Mouse (Mus musculus): ENCODE measurements around the gene Olr1. TPM values are rescaled to one million over a fixed set of nuclear protein-coding genes. Genes with fewer than 3 reads are reported as not detected.
"Not testable (repeated sequence)": the region's sequence is repeated elsewhere in the genome, so short reads cannot be mapped to it uniquely, and the experiment has no call there.

Olr1 gene
- polyA plus RNA-seq, 1 experiment from 2014 or later: not detected

- WGBS: 92% methylated on average over 10 of the region's 10 CpGs
- H3K9me3 ChIP-seq (ENCODE audit: control insufficient read depth, low read length): no peaks in the 10 kb centered on the region
- no peak overlapping the region for H3K9ac ChIP-seq (ENCODE audit: low read length)
- H3K4me3 ChIP-seq (ENCODE audit: low read depth, low read length): no peak overlapping the region
- no peaks in the 10 kb centered on the region for H3K27me3 ChIP-seq (ENCODE audit: control insufficient read depth, insufficient read depth, low read length)
- no peaks in the 10 kb centered on the region for H3K36me3 ChIP-seq (ENCODE audit: control insufficient read depth, insufficient read depth, low read length)
- H3K4me1 ChIP-seq (ENCODE audit: control insufficient read depth, insufficient read depth, low read length): no peaks in the 10 kb centered on the region
- no peak for DNase-seq (ENCODE audit: low spot score)
- H3K4me2 ChIP-seq (ENCODE audit: low read depth): no peak overlapping the region
- H3K27ac ChIP-seq (ENCODE audit: low read depth, low read length): no peak overlapping the region
- no peak for ATAC-seq (ENCODE audit: insufficient read depth, low FRiP score, low TSS enrichment)
Observed at GRCm38 (mm10) chr6:129516388-129516787, 9.4 kb upstream of the Olr1 start.

DNA sequence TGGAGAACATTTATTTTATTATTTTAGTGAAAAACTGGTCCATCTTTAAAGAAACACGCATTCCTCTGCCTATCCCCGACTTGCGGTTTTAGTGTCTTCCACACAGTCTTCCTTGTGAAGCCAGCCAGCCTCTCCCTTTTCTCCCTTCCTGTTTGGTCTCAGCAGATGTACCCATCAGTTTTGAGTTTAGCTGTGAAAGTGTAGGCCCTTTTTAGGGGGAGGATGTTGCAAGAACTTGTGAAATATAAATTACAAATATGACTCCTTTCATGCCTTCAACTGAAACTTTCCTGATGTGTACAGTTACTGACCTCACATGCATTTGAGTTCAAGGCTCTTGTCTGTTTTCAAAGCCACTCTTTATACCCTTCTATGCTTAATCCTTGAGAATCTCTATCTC is 8.1 kb upstream of the Olr1 start:
- DNase-seq (ENCODE audit: low spot score): no peak
- Histone ChIP-seq H3K27me3 (ENCODE audit: control insufficient read depth, insufficient read depth, low read length) (no peaks in the 10 kb centered on the region), H3K36me3 (ENCODE audit: control insufficient read depth, insufficient read depth, low read length) (no peaks in the 10 kb centered on the region), H3K4me1 (ENCODE audit: control insufficient read depth, insufficient read depth, low read length) (no peaks in the 10 kb centered on the region), H3K9ac (ENCODE audit: low read length) (no peak overlapping the region), H3K4me2 (ENCODE audit: low read depth) (no peak overlapping the region), H3K9me3 (ENCODE audit: control insufficient read depth, low read length) (no peaks in the 10 kb centered on the region), H3K27ac (ENCODE audit: low read depth, low read length) (no peak overlapping the region), H3K4me3 (ENCODE audit: low read depth, low read length) (no peak overlapping the region)
- ATAC-seq (ENCODE audit: insufficient read depth, low FRiP score, low TSS enrichment): no peak
- WGBS: 93% methylated on average over 3 of the region's 3 CpGs

DNA sequence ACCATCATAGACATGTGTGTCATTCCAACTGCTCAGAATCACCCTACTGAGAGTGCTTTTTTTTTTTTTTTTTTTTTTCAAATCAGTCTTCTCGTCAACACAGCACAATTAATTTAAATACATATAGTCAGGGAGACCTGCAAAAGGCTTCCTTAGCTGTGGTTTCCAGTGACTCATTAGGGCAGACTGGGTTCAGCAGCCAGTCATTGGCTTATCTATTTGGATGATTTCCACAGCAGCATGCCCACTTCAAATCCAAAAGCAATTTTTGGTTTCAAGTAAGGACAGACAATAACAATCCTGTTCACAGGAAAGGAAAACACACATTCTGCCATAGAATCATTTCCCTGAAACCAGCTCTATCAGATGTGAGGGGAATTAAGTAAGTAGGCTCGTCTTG is 7.4 kb upstream of the Olr1 start:
- DNase-seq (ENCODE audit: low spot score) (no peak), ATAC-seq (ENCODE audit: insufficient read depth, low FRiP score, low TSS enrichment) (no peak)
- WGBS: 76% methylated on average over 2 of the region's 2 CpGs
- no peak overlapping the region for H3K9ac ChIP-seq (ENCODE audit: low read length)
- H3K4me1 ChIP-seq (ENCODE audit: control insufficient read depth, insufficient read depth, low read length): no peaks in the 10 kb centered on the region
- no peak overlapping the region for H3K4me2 ChIP-seq (ENCODE audit: low read depth)
- H3K36me3 ChIP-seq (ENCODE audit: control insufficient read depth, insufficient read depth, low read length): no peaks in the 10 kb centered on the region
- no peak overlapping the region for H3K27ac ChIP-seq (ENCODE audit: low read depth, low read length)
- no peak overlapping the region for H3K4me3 ChIP-seq (ENCODE audit: low read depth, low read length)
- H3K27me3 ChIP-seq (ENCODE audit: control insufficient read depth, insufficient read depth, low read length): no peaks in the 10 kb centered on the region
- H3K9me3 ChIP-seq (ENCODE audit: control insufficient read depth, low read length): no peaks in the 10 kb centered on the region

DNA sequence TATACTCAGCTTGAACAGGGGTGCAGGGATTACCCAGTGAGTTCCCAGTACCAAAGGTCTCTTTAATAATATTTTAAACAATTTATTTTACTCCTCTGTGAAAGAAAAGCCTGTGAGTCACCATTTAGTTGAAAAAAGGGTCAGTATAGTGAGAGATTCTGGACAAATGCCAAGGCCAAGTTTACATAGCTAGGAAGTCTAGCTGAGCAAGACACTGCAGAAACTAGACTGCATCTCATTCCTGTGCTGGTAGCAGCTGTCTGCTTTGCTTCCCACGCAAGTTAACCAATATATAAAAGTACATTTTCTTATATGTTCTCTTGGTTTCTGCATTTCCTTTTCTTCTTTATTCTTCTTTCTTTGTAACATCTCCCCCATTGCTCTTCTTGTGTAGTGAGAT is 6.4 kb upstream of the Olr1 start:
- no peaks in the 10 kb centered on the region for H3K27me3 ChIP-seq (ENCODE audit: control insufficient read depth, insufficient read depth, low read length)
- no peaks in the 10 kb centered on the region for H3K4me1 ChIP-seq (ENCODE audit: control insufficient read depth, insufficient read depth, low read length)
- no peaks in the 10 kb centered on the region for H3K9me3 ChIP-seq (ENCODE audit: control insufficient read depth, low read length)
- no peak for ATAC-seq (ENCODE audit: insufficient read depth, low FRiP score, low TSS enrichment)
- no peak overlapping the region for H3K4me3 ChIP-seq (ENCODE audit: low read depth, low read length)
- 74% methylated on average over 1 of the region's 1 CpGs for WGBS
- H3K4me2 ChIP-seq (ENCODE audit: low read depth): no peak overlapping the region
- DNase-seq (ENCODE audit: low spot score): no peak
- no peak overlapping the region for H3K9ac ChIP-seq (ENCODE audit: low read length)
- H3K27ac ChIP-seq (ENCODE audit: low read depth, low read length): no peak overlapping the region
- H3K36me3 ChIP-seq (ENCODE audit: control insufficient read depth, insufficient read depth, low read length): no peaks in the 10 kb centered on the region

GRCm38 (mm10) chr6:129512868-129513267 is 5.9 kb upstream of the Olr1 start:
- Histone ChIP-seq H3K9me3 (ENCODE audit: control insufficient read depth, low read length) (no peaks in the 10 kb centered on the region), H3K4me2 (ENCODE audit: low read depth) (no peak overlapping the region), H3K4me1 (ENCODE audit: control insufficient read depth, insufficient read depth, low read length) (no peaks in the 10 kb centered on the region), H3K4me3 (ENCODE audit: low read depth, low read length) (no peak overlapping the region), H3K9ac (ENCODE audit: low read length) (no peak overlapping the region), H3K27ac (ENCODE audit: low read depth, low read length) (no peak overlapping the region), H3K36me3 (ENCODE audit: control insufficient read depth, insufficient read depth, low read length) (no peaks in the 10 kb centered on the region), H3K27me3 (ENCODE audit: control insufficient read depth, insufficient read depth, low read length) (no peaks in the 10 kb centered on the region)
- WGBS: 54% methylated on average over 8 of the region's 8 CpGs
- ATAC-seq (ENCODE audit: insufficient read depth, low FRiP score, low TSS enrichment) (no peak), DNase-seq (ENCODE audit: low spot score) (peak; percentile 33)

DNA sequence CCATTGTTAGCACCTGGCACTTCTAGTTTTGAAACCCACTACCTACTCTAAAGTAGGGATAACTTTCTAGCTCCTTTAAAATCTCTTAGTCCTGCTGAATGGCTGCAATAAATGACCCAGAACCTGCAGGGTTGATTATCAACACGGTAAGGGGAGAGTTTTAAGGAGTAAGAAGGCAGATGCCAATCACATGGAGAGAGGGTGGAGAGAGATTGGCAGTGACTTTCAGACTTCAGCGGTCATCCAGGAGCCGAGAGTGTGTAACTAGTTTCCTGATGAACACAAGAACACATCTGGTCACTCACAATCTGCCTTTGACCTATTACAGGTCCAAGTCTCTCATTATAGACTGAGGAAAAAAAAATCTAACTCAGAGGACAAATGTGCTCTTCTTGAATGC is 5.4 kb upstream of the Olr1 start, which contains the start of gene Tmem52b:
Gene Tmem52b (plus strand): TSS at position 189 of the 400 bp plus-strand sequence.
- Histone ChIP-seq H3K9me3 (ENCODE audit: control insufficient read depth, low read length) (no peaks in the 10 kb centered on the region), H3K27ac (ENCODE audit: low read depth, low read length) (no peak within 1 kb of the TSS), H3K4me1 (ENCODE audit: control insufficient read depth, insufficient read depth, low read length) (no peaks in the 10 kb centered on the region), H3K36me3 (ENCODE audit: control insufficient read depth, insufficient read depth, low read length) (no peaks in the 10 kb centered on the region), H3K4me3 (ENCODE audit: low read depth, low read length) (no peak within 1 kb of the TSS), H3K4me2 (ENCODE audit: low read depth) (no peak within 1 kb of the TSS), H3K27me3 (ENCODE audit: control insufficient read depth, insufficient read depth, low read length) (no peaks in the 10 kb centered on the region), H3K9ac (ENCODE audit: low read length) (no peak within 1 kb of the TSS)
- DNase-seq (ENCODE audit: low spot score) (no peak), ATAC-seq (ENCODE audit: insufficient read depth, low FRiP score, low TSS enrichment) (no peak)
- 63% methylated on average over 3 of the region's 3 CpGs for WGBS

DNA sequence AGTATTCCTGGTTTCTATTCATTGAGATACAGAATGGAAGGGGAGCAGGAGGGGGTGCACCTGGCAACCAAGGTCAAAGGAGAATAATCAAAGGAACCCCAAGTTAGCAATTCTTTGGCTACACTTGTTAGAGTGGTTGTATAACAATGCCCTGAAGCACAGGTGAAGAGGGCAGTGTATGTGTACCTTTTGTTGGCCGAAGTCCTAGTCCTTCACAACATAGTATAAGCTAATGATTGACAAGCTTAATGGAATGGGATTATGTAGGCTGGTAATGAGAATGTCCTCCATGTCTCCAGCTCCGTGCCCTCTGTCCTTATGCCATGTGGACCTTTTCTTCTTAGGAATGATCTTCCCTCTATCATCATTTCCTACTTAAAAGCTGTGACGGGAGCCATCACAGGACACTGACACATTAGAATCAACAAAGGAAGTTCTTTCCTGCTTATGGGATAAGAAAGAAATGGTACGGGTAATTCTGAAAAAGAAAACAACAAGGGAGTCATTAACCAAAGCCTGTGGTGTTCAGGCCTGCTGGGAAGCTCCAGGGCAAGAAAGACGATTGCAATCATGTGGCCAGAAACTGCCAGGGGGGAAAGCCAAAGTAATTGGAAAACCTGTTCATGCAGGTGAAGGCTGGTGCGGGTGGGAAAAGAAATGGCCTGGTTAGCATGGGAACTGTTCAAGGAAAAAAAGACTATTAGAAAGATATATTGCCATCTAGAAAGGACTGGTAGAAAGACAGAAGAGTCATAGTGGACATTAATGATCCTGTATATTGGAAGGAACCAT is 3.4 kb upstream of the Olr1 start:
- Histone ChIP-seq H3K9me3 (ENCODE audit: control insufficient read depth, low read length) (no peaks in the 10 kb centered on the region), H3K27ac (ENCODE audit: low read depth, low read length) (no peak overlapping the region), H3K36me3 (ENCODE audit: control insufficient read depth, insufficient read depth, low read length) (no peaks in the 10 kb centered on the region), H3K27me3 (ENCODE audit: control insufficient read depth, insufficient read depth, low read length) (no peaks in the 10 kb centered on the region), H3K4me2 (ENCODE audit: low read depth) (no peak overlapping the region), H3K9ac (ENCODE audit: low read length) (no peak overlapping the region), H3K4me3 (ENCODE audit: low read depth, low read length) (no peak overlapping the region), H3K4me1 (ENCODE audit: control insufficient read depth, insufficient read depth, low read length) (no peaks in the 10 kb centered on the region)
- ATAC-seq (ENCODE audit: insufficient read depth, low FRiP score, low TSS enrichment): no peak
- 74% methylated on average over 6 of the region's 6 CpGs for WGBS
- no peak for DNase-seq (ENCODE audit: low spot score)

DNA sequence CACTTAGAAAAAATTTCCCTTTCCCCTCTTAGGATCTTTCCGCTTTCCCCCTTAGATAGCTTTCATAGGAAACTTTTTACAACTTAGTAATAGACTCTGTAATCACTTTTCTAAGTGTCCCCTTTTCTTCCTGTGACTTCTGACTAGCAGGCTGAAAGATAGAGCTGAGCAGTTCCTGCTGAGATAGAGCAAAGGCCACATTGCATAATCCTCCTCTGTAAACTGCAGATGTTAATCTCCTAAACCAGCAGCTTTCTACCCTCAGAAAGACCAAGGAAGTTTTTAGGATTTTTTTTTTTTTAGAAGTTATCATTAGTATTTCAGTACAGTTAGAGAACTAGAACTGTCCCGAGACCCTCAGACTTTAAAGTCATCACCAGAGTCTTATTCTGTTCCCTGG is 3.5 kb downstream of the Olr1 start:
- Histone ChIP-seq H3K36me3 (ENCODE audit: control insufficient read depth, insufficient read depth, low read length) (no peaks in the 10 kb centered on the region), H3K9me3 (ENCODE audit: control insufficient read depth, low read length) (no peaks in the 10 kb centered on the region), H3K4me3 (ENCODE audit: low read depth, low read length) (no peak overlapping the region), H3K27me3 (ENCODE audit: control insufficient read depth, insufficient read depth, low read length) (no peaks in the 10 kb centered on the region), H3K4me1 (ENCODE audit: control insufficient read depth, insufficient read depth, low read length) (no peaks in the 10 kb centered on the region), H3K9ac (ENCODE audit: low read length) (no peak overlapping the region), H3K27ac (ENCODE audit: low read depth, low read length) (no peak overlapping the region), H3K4me2 (ENCODE audit: low read depth) (no peak overlapping the region)
- WGBS: 88% methylated on average over 2 of the region's 2 CpGs
- DNase-seq (ENCODE audit: low spot score) (no peak), ATAC-seq (ENCODE audit: insufficient read depth, low FRiP score, low TSS enrichment) (no peak)

- H3K4me3 ChIP-seq (ENCODE audit: low read depth, low read length); ATAC-seq (ENCODE audit: insufficient read depth, low FRiP score, low TSS enrichment); H3K27ac ChIP-seq (ENCODE audit: low read depth, low read length); H3K4me2 ChIP-seq (ENCODE audit: low read depth); H3K36me3 ChIP-seq (ENCODE audit: control insufficient read depth, insufficient read depth, low read length); H3K27me3 ChIP-seq (ENCODE audit: control insufficient read depth, insufficient read depth, low read length); H3K9ac ChIP-seq (ENCODE audit: low read length); H3K9me3 ChIP-seq (ENCODE audit: control insufficient read depth, low read length); H3K4me1 ChIP-seq (ENCODE audit: control insufficient read depth, insufficient read depth, low read length); DNase-seq (ENCODE audit: low spot score): not testable (repeated sequence)
- WGBS: 85% methylated on average over 1 of the region's 1 CpGs
Observed at GRCm38 (mm10) chr6:129499516-129499915, 7.4 kb downstream of the Olr1 start.

Measured in neural tube, embryonic 11.5 days (tissue).